Mouse (Mus musculus) stomach, postnatal 0 days (tissue): ENCODE data around the gene Prnd. TPM values are rescaled to one million over a fixed set of nuclear protein-coding genes. Genes with fewer than 3 reads are reported as not detected.

Source experiments
- ATAC-seq: fragments of 200-750 bp; cut with Nextera tagmentation; 2 replicates; pipeline ENCODE4 v1.8.0; 2017; ENCODE audit not compliant: low FRiP score, low TSS enrichment
- DNase-seq: peaks from one replicate; pipeline ENCODE4 v3.0.0-alpha.2; 2016; ENCODE audit warnings: low spot score
- H3K27ac ChIP-seq: fragments of 300-500 bp; sonication (generic); replicated peaks from 2 replicates; pipeline ENCODE4 v1.5.1; 2014; ENCODE audit warnings: mild to moderate bottlenecking, control low read depth
- H3K27me3 ChIP-seq: fragments of 300-500 bp; sonication (generic); 2 replicates; pipeline ENCODE4 v1.6.1; 2014; ENCODE audit warnings: low read length; ENCODE audit not compliant: control insufficient read depth, insufficient read depth
- H3K36me3 ChIP-seq: fragments of 300-500 bp; sonication (generic); 2 replicates; pipeline ENCODE4 v1.6.1; 2014; ENCODE audit warnings: low read length, mixed read lengths; ENCODE audit not compliant: control insufficient read depth, insufficient read depth
- H3K4me1 ChIP-seq: fragments of 300-500 bp; sonication (generic); replicated peaks from 2 replicates; pipeline ENCODE4 v1.6.1; 2014; ENCODE audit warnings: antibody characterized with exemption; ENCODE audit not compliant: control insufficient read depth, insufficient read depth
- H3K4me2 ChIP-seq: fragments of 300-500 bp; sonication (generic); replicated peaks from 2 replicates; pipeline ENCODE4 v1.6.1; 2014; ENCODE audit warnings: low read depth, mild to moderate bottlenecking, control low read depth, moderate library complexity
- H3K4me3 ChIP-seq: fragments of 300-500 bp; sonication (generic); 2 replicates; pipeline ENCODE4 v1.5.1; 2014; ENCODE audit warnings: low read depth, low read length, control low read depth
- H3K9ac ChIP-seq: fragments of 300-500 bp; sonication (generic); 2 replicates; pipeline ENCODE4 v1.6.1; 2014; ENCODE audit warnings: mild to moderate bottlenecking, low read length, control low read depth, mixed read lengths
- H3K9me3 ChIP-seq: fragments of 300-500 bp; sonication (generic); 2 replicates; pipeline ENCODE4 v1.6.1; 2016; ENCODE audit warnings: low read length; ENCODE audit not compliant: control insufficient read depth
- CTCF ChIP-seq: IDR thresholded peaks from 2 replicates; pipeline ENCODE4 v1.5.1; 2016; ENCODE audit warnings: antibody characterized with exemption, low read depth, mild to moderate bottlenecking, moderate library complexity
- EP300 ChIP-seq: optimal IDR thresholded peaks from 2 replicates; pipeline ENCODE3; 2016; ENCODE audit warnings: antibody characterized with exemption
- WGBS: fragments of 180-500 bp; shearing (Covaris S2); extraction: QIAGEN DNeasy Blood & Tissue Kit; methylation state at CpG from one replicate; pipeline ENCODE4 v1.1.7; 2014; 5-methylcytosine and 5-hydroxymethylcytosine counted together
- polyA plus RNA-seq: library from polyadenylated mRNA; unstranded; fragments of >200 nt; fragmentation: Nextera tagmentation; extraction: Ambion mirVana; gene quantifications from 2 replicates; pipeline ENCODE4 v1.2.1, GENCODE M21; 2015

Prnd gene
- polyA plus RNA-seq, 1 experiment from 2014 or later = 22.8 TPM

- WGBS = 47% methylated on average over 13 of the region's 13 CpGs
These were observed 51.2 kb downstream of the Prnd start for GRCm38 (mm10) chr2:132001696-132002334.

DNA sequence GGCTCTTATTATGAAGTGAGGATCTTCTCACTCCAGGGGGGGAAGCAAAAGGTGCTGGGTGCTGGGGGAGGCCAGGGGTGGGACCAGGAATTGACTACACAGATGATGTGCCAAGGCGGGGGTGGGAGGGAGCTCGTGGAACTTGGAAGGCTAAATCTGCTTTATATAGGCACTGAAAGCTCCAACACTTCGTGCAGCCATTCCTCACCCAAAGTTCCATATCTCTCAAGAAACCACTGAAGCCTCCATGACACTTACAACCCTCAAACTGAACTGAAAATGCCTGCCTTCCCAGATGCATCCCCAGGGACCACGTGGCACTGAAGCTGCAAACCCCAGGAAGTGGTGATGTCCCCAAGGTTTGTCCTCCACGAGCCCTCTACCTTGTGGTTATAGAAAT, 53.3 kb downstream of the Prnd start:
- no peak for TF ChIP-seq CTCF
- TF ChIP-seq EP300 = no peak
- H3K9ac ChIP-seq = no peak overlapping the region
- WGBS = 67% methylated on average over 5 of the region's 5 CpGs
- no peak overlapping the region for H3K27ac ChIP-seq
- no peak overlapping the region for H3K4me2 ChIP-seq
- H3K27me3 ChIP-seq = no peaks in the 10 kb centered on the region
- no peak for ATAC-seq
- DNase-seq = no peak
- H3K4me1 ChIP-seq = peaks cover 2% of the 10 kb centered on the region; the same call in 1 of the 2 replicates
- no peak overlapping the region for H3K4me3 ChIP-seq
- no peaks in the 10 kb centered on the region for H3K36me3 ChIP-seq
- no peaks in the 10 kb centered on the region for H3K9me3 ChIP-seq

More at GRCm38 (mm10) chr2:132001696-132002334, 51.2 kb downstream of the Prnd start:
- Histone ChIP-seq H3K4me1 (no peaks in the 10 kb centered on the region), H3K9ac (no peak overlapping the region), H3K27ac (no peak overlapping the region), H3K36me3 (no peaks in the 10 kb centered on the region), H3K9me3 (no peaks in the 10 kb centered on the region), H3K27me3 (no peaks in the 10 kb centered on the region), H3K4me2 (no peak overlapping the region), H3K4me3 (no peak overlapping the region)
- TF ChIP-seq EP300 (no peak), CTCF (no peak)
- DNase-seq (no peak), ATAC-seq (no peak)

- Histone ChIP-seq H3K27ac (no peak overlapping the region), H3K4me3 (no peak overlapping the region), H3K36me3 (no peaks in the 10 kb centered on the region), H3K9me3 (no peaks in the 10 kb centered on the region), H3K27me3 (no peaks in the 10 kb centered on the region), H3K4me1 (peaks cover 2% of the 10 kb centered on the region; the same call in 1 of the 2 replicates), H3K9ac (no peak overlapping the region), H3K4me2 (no peak overlapping the region)
- WGBS = 58% methylated on average over 9 of the region's 9 CpGs
- no peak for TF ChIP-seq EP300
- TF ChIP-seq CTCF = no peak
- ATAC-seq (no peak), DNase-seq (no peak)
These were observed 54.0 kb downstream of the Prnd start for GRCm38 (mm10) chr2:132004495-132005136.

DNA sequence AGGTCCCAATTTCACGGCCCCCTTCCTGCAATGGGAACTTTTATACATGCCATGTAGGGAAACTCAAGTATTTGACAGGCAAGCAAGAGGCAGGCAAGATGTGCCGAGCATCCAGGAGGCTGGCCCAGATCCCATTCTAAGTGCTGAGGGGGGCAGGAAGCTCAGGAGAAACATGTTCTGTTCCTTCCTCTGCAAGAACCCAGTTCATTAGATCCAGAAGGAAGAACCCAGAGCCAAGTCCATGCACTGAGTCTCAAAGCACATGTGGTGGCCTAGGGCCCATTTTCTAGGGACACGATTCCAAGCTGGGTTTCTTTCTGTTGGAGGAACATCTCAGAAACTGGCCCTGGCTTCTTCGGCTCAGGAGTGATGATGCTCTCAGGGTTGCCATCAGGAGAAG, 54.8 kb downstream of the Prnd start:
- H3K27me3 ChIP-seq = no peaks in the 10 kb centered on the region
- H3K9ac ChIP-seq = no peak overlapping the region
- no peak overlapping the region for H3K4me3 ChIP-seq
- TF ChIP-seq EP300 (no peak), CTCF (no peak)
- DNase-seq = no peak
- no peak overlapping the region for H3K27ac ChIP-seq
- no peaks in the 10 kb centered on the region for H3K36me3 ChIP-seq
- no peak for ATAC-seq
- peaks cover 2% of the 10 kb centered on the region; the same call in 1 of the 2 replicates for H3K4me1 ChIP-seq
- WGBS = 77% methylated on average over 4 of the region's 4 CpGs
- no peak overlapping the region for H3K4me2 ChIP-seq
- no peaks in the 10 kb centered on the region for H3K9me3 ChIP-seq

Other genes starting within 250 kb of the Prnd start
- 0.02 TPM in 1 of 2 replicates, not detected in the other for gene Erv3, start 91.1 kb upstream of the Prnd start, polyA plus RNA-seq
- gene Prnp, start 40.9 kb upstream of the Prnd start, polyA plus RNA-seq = 87.5 and 102 TPM in 2 replicates
- gene Prn, start 40.9 kb upstream of the Prnd start, polyA plus RNA-seq = 0.17 TPM in 2 replicates
- gene Rassf2, start 79.4 kb downstream of the Prnd start, polyA plus RNA-seq = 4.6 and 4.8 TPM in 2 replicates
- gene Slc23a2, start 194.2 kb downstream of the Prnd start, polyA plus RNA-seq = 5.4 and 5.6 TPM in 2 replicates